Mouse (Mus musculus) liver, adult 2 months (tissue): Measurements from ENCODE around the gene Cdiptos.

ENCODE experiments used
- CTCF ChIP-seq: fragments of 200-500 bp; IDR thresholded peaks from 2 replicates; pipeline ENCODE4 v1.5.1; 2011; ENCODE audit warnings: low read depth, low read length, control low read depth
- POLR2A ChIP-seq: fragments of 200-500 bp; IDR thresholded peaks from 2 replicates; pipeline ENCODE4 v1.6.1; 2011; ENCODE audit warnings: low read length, control low read depth; ENCODE audit not compliant: insufficient read depth; ENCODE audit errors: extremely low read depth

- TF ChIP-seq POLR2A (0 out of 2 replicates have a peak, but pooled peaks have one; percentile 35), CTCF (no peak)
These were observed 38.4 kb upstream of the Cdiptos start, which contains the start of gene Mvp for GRCm38 (mm10) chr7:127014320-127014719.
